Mouse (Mus musculus): ENCODE results near the gene Serpinb3c. TPM values are rescaled to one million over a fixed set of nuclear protein-coding genes. Genes with fewer than 3 reads are reported as not detected.
"Not testable (repeated sequence)": the region's sequence is repeated elsewhere in the genome, so short reads cannot be mapped to it uniquely, and the experiment has no call there.

Serpinb3c gene
- not detected for total RNA-seq (2021)
- long read RNA-seq, experiment 1, result 0 reads
- long read RNA-seq, experiment 2, result 0 reads

DNA sequence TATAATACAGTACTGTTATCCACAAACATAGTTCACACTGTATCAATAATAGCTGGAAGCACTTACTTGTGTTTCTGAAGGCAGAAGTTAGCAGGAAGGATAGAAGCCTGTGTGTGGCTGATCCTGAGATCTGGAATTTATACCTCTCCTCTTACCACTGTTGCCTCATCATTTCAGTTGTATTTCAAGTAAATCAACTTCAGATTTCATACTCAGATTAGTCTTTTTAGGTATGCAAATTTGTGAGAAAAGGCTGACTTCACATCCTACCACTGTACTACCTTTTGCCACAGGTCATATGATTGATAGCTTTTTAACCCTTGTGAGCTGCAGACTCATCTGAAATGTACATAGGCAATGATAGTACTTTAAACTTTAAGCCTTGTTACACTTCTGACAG, at the start of gene Serpinb3c, which contains the start of gene Serpinb3b:
Gene Serpinb3c, minus strand, starts transcription at position 111 of the 400 bp plus-strand sequence.
Gene Serpinb3b, minus strand, starts transcription at position 101 of the 400 bp plus-strand sequence.
- H3K27ac ChIP-seq; intact Hi-C loops (cut with DNase I); DNase-seq; H3K4me3 ChIP-seq: not testable (repeated sequence)

DNA sequence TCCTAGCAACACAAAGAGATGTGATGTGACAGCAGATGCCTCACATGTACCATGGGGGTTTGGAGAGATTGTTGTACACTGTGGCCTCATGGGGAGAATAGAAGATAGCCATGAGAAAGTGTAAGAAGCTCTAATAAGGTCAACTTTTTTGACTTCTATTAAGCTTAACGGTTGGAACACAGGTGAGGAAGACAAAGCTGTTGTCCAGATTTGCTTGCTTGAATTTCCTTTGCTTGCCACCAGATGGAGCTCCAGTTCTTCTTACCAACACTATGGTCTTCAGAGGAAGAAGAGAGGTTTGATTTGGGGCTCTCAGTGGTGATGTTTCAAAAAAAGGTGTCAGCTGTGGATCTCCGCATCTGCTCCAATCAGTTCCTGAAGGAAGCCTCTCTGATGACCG, 35.0 kb downstream of the Serpinb3c start:
- TF ChIP-seq CTCF (IDR thresholded peaks at IDR 0.05), result peak; percentile 47
- H3K27ac ChIP-seq, DNase-seq, H3K4me3 ChIP-seq: not testable (repeated sequence)
- intact Hi-C loops (cut with DNase I), result loop anchor here (5.0 kb wide), 1 partner anchor 239 kb away; no protein-coding TSS in a partner anchor

Other genes starting within 250 kb of the Serpinb3c start
- not detected for gene Serpinb3a, start 226.1 kb downstream of the Serpinb3c start, total RNA-seq (2021)
- not detected for gene Serpinb3d, start 194.9 kb downstream of the Serpinb3c start, total RNA-seq (2021)
- gene Serpinb3b, start within 50 bp of the Serpinb3c start, total RNA-seq (2021), result not detected
- not detected for gene Serpinb11, start 82.8 kb upstream of the Serpinb3c start, total RNA-seq (2021)
- under 1 TPM in 1 of 2 experiments, not detected in 1; 0.13 TPM for gene Serpinb7, start 121.3 kb upstream of the Serpinb3c start, total RNA-seq (2021)
- not detected for gene Serpinb2, start 233.1 kb upstream of the Serpinb3c start, total RNA-seq (2021)

Measured in gastrocnemius, adult 2 months (tissue).